Mouse (Mus musculus) left cerebral cortex, adult 2 months (tissue): ENCODE measurements at regions not wholly inside any gene's neighbourhood (a gene's known extent, or its start where the extent isn't known, plus 50 kb on each side); places are given as distances from the start of the nearest gene placed in this dataset.
A peak's percentile ranks its signal among the peaks of the same experiment; 100 is the strongest.

ENCODE experiments used
- DNase-seq, 2 experiments: peaks; one replicate each; pipeline ENCODE4 v3.0.0; 2021 to 2022; ENCODE audit warnings: low spot score in 2 of 2, mixed read lengths in 1 of 2; ENCODE audit errors: extremely low spot score in 1 of 2
- H3K27ac ChIP-seq: fragments of 200-600 bp; 2 replicates; pipeline ENCODE4 v1.8.1; 2022
- H3K4me3 ChIP-seq: fragments of 200-600 bp; 2 replicates; pipeline ENCODE4 v1.8.1; 2022
- CTCF ChIP-seq: fragments of 200-600 bp; IDR thresholded peaks from 2 replicates; pipeline ENCODE4 v1.8.1; 2022; ENCODE audit warnings: antibody characterized with exemption, mild to moderate bottlenecking, moderate library complexity
- intact Hi-C: fragments of 180-260 bp; cut with DNase I; formaldehyde crosslinking; loops from one replicate; pipeline ENCODE4 v1.15.1; 2025

- Histone ChIP-seq H3K27ac (no peak overlapping the region), H3K4me3 (no peak overlapping the region)
- DNase-seq, result no peak
- intact Hi-C loops, result no loop called here
- TF ChIP-seq CTCF, result no peak
These were observed 280.6 kb downstream of the Fsip2 start for GRCm38 (mm10) chr2:83224018-83224417.

GRCm38 (mm10) chr2:83226198-83226597, 282.8 kb downstream of the Fsip2 start:
- DNase-seq, result no peak
- H3K4me3 ChIP-seq, result no peak overlapping the region
- no peak overlapping the region for H3K27ac ChIP-seq
- intact Hi-C loops, result no loop called here
- no peak for TF ChIP-seq CTCF

- DNase-seq, result no peak
- intact Hi-C loops, result no loop called here
- TF ChIP-seq CTCF, result no peak
- H3K4me3 ChIP-seq, result no peak overlapping the region
- no peak overlapping the region for H3K27ac ChIP-seq
These were observed 308.0 kb downstream of the Fsip2 start for GRCm38 (mm10) chr2:83251173-83252101.

GRCm38 (mm10) chr2:83256811-83257321, 313.4 kb downstream of the Fsip2 start:
- TF ChIP-seq CTCF, result no peak
- DNase-seq, result no peak
- intact Hi-C loops, result no loop called here
- Histone ChIP-seq H3K4me3 (no peak overlapping the region), H3K27ac (no peak overlapping the region)

GRCm38 (mm10) chr2:83258613-83259012, 315.2 kb downstream of the Fsip2 start:
- no peak for TF ChIP-seq CTCF
- DNase-seq, result no peak
- H3K4me3 ChIP-seq, result no peak overlapping the region
- intact Hi-C loops, result no loop called here
- H3K27ac ChIP-seq, result no peak overlapping the region

GRCm38 (mm10) chr2:83303515-83303914, 340.7 kb upstream of the Zc3h15 start:
- intact Hi-C loops, result no loop called here
- Histone ChIP-seq H3K27ac (no peak overlapping the region), H3K4me3 (no peak overlapping the region)
- DNase-seq, result no peak
- no peak for TF ChIP-seq CTCF

GRCm38 (mm10) chr2:83332056-83332769, 312.0 kb upstream of the Zc3h15 start:
- Histone ChIP-seq H3K4me3 (no peak overlapping the region), H3K27ac (no peak overlapping the region)
- intact Hi-C loops, result loop anchor here (5.0 to 10.0 kb wide), 2 partner anchors 757 to 1270 kb away; no protein-coding TSS in a partner anchor
- no peak for TF ChIP-seq CTCF
- DNase-seq, result no peak

GRCm38 (mm10) chr2:83332770-83333157, 311.5 kb upstream of the Zc3h15 start:
- DNase-seq, result no peak
- intact Hi-C loops, result loop anchor here (5.0 to 10.0 kb wide), 2 partner anchors 758 to 1270 kb away; no protein-coding TSS in a partner anchor
- TF ChIP-seq CTCF, result peak; percentile 69
- H3K4me3 ChIP-seq, result no peak overlapping the region
- H3K27ac ChIP-seq, result no peak overlapping the region

- no peak overlapping the region for H3K27ac ChIP-seq
- H3K4me3 ChIP-seq, result peak overlapping the region; percentile 2; the same call in 1 of the 2 replicates
- DNase-seq, result no peak
- intact Hi-C loops, result loop anchor here (5.0 to 10.0 kb wide), 2 partner anchors 763 to 950 kb away; no protein-coding TSS in a partner anchor
- peak; percentile 61 for TF ChIP-seq CTCF
These were observed 306.9 kb upstream of the Zc3h15 start for GRCm38 (mm10) chr2:83337364-83337763.

- DNase-seq, result no peak
- TF ChIP-seq CTCF, result no peak
- intact Hi-C loops, result no loop called here
- H3K4me3 ChIP-seq, result no peak overlapping the region
- H3K27ac ChIP-seq, result no peak overlapping the region
These were observed 304.1 kb upstream of the Zc3h15 start for GRCm38 (mm10) chr2:83340168-83340567.
